Mouse (Mus musculus) limb, embryonic 12.5 days (tissue): ENCODE measurements around the gene Mgat4c. TPM values are rescaled to one million over a fixed set of nuclear protein-coding genes. Genes with fewer than 3 reads are reported as not detected.

Experiments used
- ATAC-seq: fragments of 200-750 bp; cut with Nextera tagmentation; 2 replicates; pipeline ENCODE4 v1.8.0; 2017; ENCODE audit warnings: low read depth, moderate TSS enrichment; ENCODE audit not compliant: insufficient number of reproducible peaks, insufficient read depth, low FRiP score, low TSS enrichment
- H3K27ac ChIP-seq: fragments of 300-500 bp; sonication (generic); 2 replicates; pipeline ENCODE4 v1.5.1; 2016; ENCODE audit warnings: mild to moderate bottlenecking, moderate library complexity
- H3K27me3 ChIP-seq: fragments of 300-500 bp; sonication (generic); 2 replicates; pipeline ENCODE4 v1.6.1; 2016; ENCODE audit warnings: mild to moderate bottlenecking, moderate library complexity
- H3K36me3 ChIP-seq: fragments of 300-500 bp; sonication (generic); 2 replicates; pipeline ENCODE4 v1.6.1; 2016; ENCODE audit warnings: mild to moderate bottlenecking, moderate library complexity
- H3K4me1 ChIP-seq: fragments of 300-500 bp; sonication (generic); replicated peaks from 2 replicates; pipeline ENCODE4 v1.6.1; 2016
- H3K4me2 ChIP-seq: fragments of 300-500 bp; sonication (generic); 2 replicates; pipeline ENCODE4 v1.6.1; 2016; ENCODE audit warnings: mild to moderate bottlenecking, moderate library complexity
- H3K4me3 ChIP-seq: fragments of 300-500 bp; sonication (generic); replicated peaks from 2 replicates; pipeline ENCODE4 v1.5.1; 2016; ENCODE audit warnings: mild to moderate bottlenecking
- H3K9ac ChIP-seq: fragments of 300-500 bp; sonication (generic); replicated peaks from 2 replicates; pipeline ENCODE4 v1.6.1; 2016; ENCODE audit warnings: mild to moderate bottlenecking, moderate library complexity
- H3K9me3 ChIP-seq: fragments of 300-500 bp; sonication (generic); 2 replicates; pipeline ENCODE4 v1.6.1; 2016; ENCODE audit warnings: mild to moderate bottlenecking, moderate library complexity
- WGBS: fragments of 180-500 bp; shearing (Covaris S2); methylation state at CpG from one replicate; pipeline ENCODE4 v1.1.7; 2016; 5-methylcytosine and 5-hydroxymethylcytosine counted together
- polyA plus RNA-seq: library from polyadenylated mRNA; unstranded; fragments of >200 nt; fragmentation: Nextera tagmentation; extraction: Ambion mirVana; gene quantifications from 2 replicates; pipeline ENCODE4 v1.2.1, GENCODE M21; 2016

Mgat4c gene
- polyA plus RNA-seq = 0.83 and 0.99 TPM in 2 replicates

DNA sequence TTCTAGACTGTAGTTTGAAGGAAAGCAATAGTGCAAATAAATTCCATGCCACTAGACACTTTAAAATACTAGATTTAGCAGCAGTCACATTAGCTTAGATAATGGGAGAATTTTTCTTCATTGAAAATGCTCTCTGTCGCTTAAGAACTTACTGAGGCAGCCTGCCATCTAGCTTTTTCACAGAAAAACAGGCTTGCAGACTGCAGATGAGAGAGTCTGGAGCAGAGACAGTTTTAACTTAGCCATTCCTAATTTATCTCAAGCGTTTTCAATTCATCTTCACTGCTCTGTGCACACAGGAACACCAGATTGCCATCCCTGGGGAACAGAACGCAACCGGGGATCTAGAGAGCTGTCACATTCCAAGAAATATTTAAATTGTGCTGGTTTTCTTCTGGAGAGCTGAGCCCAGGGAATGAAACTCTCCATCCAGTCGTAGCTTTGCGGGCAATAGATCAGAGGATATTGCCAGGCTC, at the start of gene Mgat4c:
Gene Mgat4c (plus strand): TSS at position 51 of the 476 bp plus-strand sequence.
- H3K4me2 ChIP-seq = no peak within 1 kb of the TSS
- no peaks in the 10 kb centered on the region for H3K27me3 ChIP-seq
- no peak within 1 kb of the TSS for H3K4me3 ChIP-seq
- no peaks in the 10 kb centered on the region for H3K36me3 ChIP-seq
- ATAC-seq = no peak
- no peak within 1 kb of the TSS for H3K27ac ChIP-seq
- no peaks in the 10 kb centered on the region for H3K9me3 ChIP-seq
- no peak within 1 kb of the TSS for H3K9ac ChIP-seq
- 74% methylated on average over 6 of the region's 6 CpGs for WGBS
- H3K4me1 ChIP-seq = no peaks in the 10 kb centered on the region

DNA sequence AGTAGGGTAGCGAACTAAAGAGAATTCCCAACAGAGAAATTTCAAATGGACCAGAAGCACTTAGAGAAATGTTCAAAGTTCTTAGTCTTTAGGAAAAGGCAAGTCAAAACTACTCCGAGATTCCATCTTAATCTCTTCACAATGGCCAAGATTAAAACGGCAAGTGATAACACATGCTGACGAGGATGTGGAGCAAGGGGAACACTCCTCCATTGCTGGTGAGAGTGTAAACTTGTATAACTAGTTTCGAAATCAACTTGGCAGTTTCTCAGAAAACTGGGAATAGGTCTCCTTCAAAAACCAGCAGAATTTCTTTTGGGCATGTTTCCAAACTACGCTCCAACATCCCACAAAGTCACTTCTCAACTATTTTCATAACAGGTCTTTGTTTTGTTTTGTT, 46.0 kb upstream of the Mgat4c start:
- no peaks in the 10 kb centered on the region for H3K4me1 ChIP-seq
- H3K36me3 ChIP-seq = no peaks in the 10 kb centered on the region
- WGBS = 89% methylated on average over 6 of the region's 6 CpGs
- no peaks in the 10 kb centered on the region for H3K9me3 ChIP-seq
- no peak overlapping the region for H3K4me2 ChIP-seq
- H3K27me3 ChIP-seq = no peaks in the 10 kb centered on the region
- no peak overlapping the region for H3K27ac ChIP-seq
- H3K4me3 ChIP-seq = no peak overlapping the region
- no peak overlapping the region for H3K9ac ChIP-seq
- ATAC-seq = no peak

DNA sequence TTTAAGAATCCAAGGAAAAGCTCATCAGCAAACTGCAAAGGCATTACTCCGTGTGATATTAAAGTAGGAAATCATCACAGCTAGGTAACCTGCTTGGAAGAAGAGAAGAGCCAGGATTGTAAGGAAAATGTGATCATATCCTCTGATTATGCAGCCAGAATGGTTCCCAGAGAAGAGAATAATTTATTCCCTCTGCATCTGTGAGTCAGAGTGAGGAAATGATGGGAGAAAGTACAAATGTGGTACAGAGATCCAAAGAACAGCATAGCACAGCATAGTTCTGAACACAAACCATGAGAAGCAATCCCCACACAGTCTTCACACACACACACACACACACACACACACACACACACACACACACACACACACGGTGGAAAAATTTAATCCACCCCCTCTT, 40.2 kb upstream of the Mgat4c start:
- no peaks in the 10 kb centered on the region for H3K36me3 ChIP-seq
- WGBS = 79% methylated on average over 2 of the region's 2 CpGs
- H3K9me3 ChIP-seq = no peaks in the 10 kb centered on the region
- H3K27ac ChIP-seq = no peak overlapping the region
- no peak overlapping the region for H3K4me3 ChIP-seq
- no peaks in the 10 kb centered on the region for H3K4me1 ChIP-seq
- no peak for ATAC-seq
- no peaks in the 10 kb centered on the region for H3K27me3 ChIP-seq
- no peak overlapping the region for H3K9ac ChIP-seq
- no peak overlapping the region for H3K4me2 ChIP-seq

DNA sequence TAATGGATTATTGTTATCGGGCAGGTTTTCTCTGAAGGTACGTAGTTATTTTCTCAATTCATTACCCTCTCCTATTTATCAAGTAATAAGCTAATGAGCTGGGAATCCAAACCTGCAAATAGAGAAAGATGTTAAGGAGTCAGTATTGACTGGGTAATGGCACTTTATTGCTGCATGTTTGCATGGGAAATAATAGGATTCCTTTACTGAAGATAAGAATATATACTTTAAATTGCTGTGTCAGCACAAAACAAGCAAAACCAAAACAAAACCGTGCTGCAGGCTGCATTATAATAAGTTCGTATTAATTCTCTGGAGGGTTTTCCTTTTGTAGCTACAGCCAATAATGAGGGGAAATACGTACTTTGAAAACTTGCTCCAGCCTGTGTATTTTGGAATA, 627 bp downstream of the Mgat4c start:
- no peak overlapping the region for H3K9ac ChIP-seq
- 79% methylated on average over 5 of the region's 5 CpGs for WGBS

DNA sequence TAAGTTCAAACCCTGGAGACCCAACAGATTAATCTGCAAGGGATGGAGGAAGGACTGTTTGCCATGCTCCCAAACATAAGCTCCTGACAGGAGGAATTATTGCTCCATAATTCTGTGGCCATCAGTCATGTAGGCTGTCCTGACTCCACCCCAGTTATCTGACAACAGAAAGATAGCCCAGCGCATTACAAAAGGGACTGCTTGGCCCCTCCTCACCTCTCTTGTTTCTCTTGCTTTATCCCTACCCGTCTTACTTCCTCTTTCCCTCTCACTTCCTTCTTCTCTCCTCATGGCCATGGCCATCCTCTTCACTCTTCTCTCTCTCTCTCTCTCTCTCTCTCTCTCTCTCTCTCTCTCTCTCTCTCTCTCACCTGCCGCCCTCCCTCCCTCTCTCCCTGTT, 80.5 kb downstream of the Mgat4c start:
- ATAC-seq = no peak
- no peaks in the 10 kb centered on the region for H3K36me3 ChIP-seq
- H3K9ac ChIP-seq = no peak overlapping the region
- H3K4me2 ChIP-seq = no peak overlapping the region
- H3K4me3 ChIP-seq = no peak overlapping the region
- H3K27me3 ChIP-seq = no peaks in the 10 kb centered on the region
- H3K27ac ChIP-seq = no peak overlapping the region
- no peaks in the 10 kb centered on the region for H3K4me1 ChIP-seq
- H3K9me3 ChIP-seq = no peaks in the 10 kb centered on the region
- 82% methylated on average over 3 of the region's 3 CpGs for WGBS

More for the DNA sequence above, 627 bp downstream of the Mgat4c start:
- Histone ChIP-seq H3K36me3 (no peaks in the 10 kb centered on the region), H3K4me1 (no peaks in the 10 kb centered on the region), H3K9me3 (no peaks in the 10 kb centered on the region), H3K27me3 (no peaks in the 10 kb centered on the region), H3K27ac (no peak overlapping the region), H3K4me3 (no peak overlapping the region), H3K4me2 (no peak overlapping the region)
- no peak for ATAC-seq

DNA sequence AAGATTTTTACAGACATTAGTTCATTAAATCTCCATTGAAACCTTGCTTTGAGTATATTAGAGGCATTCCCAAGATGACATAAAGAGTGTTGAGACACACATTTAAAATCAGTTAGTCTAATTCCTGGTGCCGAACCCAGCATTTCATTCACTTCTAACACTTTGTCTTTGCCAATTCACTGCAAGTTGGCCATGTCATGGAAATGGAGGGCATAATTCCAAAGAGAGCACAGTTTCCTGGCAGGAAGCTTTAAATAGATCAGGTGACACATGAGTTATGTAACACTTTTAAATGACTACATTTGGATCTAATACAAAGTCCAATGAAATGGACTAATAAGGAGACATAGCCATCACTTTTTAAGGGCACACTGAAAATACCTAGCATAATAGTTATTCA, 89.4 kb downstream of the Mgat4c start:
- Histone ChIP-seq H3K9ac (no peak overlapping the region), H3K4me2 (no peak overlapping the region), H3K27ac (no peak overlapping the region), H3K4me3 (no peak overlapping the region), H3K4me1 (no peaks in the 10 kb centered on the region), H3K27me3 (no peaks in the 10 kb centered on the region), H3K36me3 (no peaks in the 10 kb centered on the region), H3K9me3 (no peaks in the 10 kb centered on the region)
- no peak for ATAC-seq
- 59% methylated on average over 1 of the region's 1 CpGs for WGBS

DNA sequence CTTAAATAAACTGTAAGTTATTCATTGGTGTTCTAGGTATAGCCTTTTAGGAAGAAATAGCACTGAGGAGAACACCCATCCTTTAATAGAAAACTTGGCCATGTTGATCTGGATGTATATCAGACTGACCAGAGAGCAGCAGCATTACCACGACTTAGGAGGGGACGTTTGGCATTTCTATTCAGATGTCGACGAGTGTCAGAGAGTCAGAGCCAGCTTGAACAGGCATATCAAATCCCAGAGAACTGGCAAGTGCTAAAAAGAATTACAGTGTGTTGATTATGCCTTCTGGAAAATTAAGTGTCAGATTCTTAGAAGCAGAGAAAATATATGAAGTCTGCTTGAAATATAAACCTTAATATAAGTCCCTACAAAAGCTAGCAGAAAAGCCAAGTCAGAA, 89.9 kb downstream of the Mgat4c start:
- H3K9me3 ChIP-seq = no peaks in the 10 kb centered on the region
- no peaks in the 10 kb centered on the region for H3K27me3 ChIP-seq
- H3K27ac ChIP-seq = no peak overlapping the region
- 63% methylated on average over 4 of the region's 4 CpGs for WGBS
- no peak for ATAC-seq
- no peak overlapping the region for H3K4me3 ChIP-seq
- no peaks in the 10 kb centered on the region for H3K36me3 ChIP-seq
- H3K4me2 ChIP-seq = no peak overlapping the region
- H3K9ac ChIP-seq = no peak overlapping the region
- H3K4me1 ChIP-seq = no peaks in the 10 kb centered on the region

DNA sequence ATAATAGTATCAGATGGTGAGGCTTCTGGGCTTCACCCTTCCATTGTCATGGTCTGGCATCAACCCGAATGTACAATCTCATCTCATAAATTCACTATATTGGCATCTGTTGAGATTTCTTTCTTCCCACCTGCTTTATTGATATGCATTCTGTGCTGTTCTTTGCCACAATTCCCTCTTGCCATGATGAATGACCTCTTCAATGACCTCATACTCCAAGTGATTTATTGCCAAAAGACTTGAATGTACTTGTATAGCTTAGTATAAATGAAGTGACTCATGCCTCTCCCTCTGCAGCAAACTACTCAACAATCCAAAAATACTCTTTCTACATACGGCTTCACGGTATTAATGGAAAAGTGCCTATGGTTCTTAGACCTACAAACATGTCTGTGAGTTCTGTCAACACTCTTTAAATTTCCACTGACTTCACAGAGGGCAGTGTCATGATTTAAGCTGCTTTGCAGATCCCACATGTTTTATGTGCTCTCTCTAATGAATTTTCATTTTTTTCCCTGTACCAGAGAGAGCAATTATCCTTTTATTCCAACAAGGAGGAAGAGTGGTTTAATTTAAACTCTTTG, 102.0 kb downstream of the Mgat4c start:
- Histone ChIP-seq H3K27ac (no peak overlapping the region), H3K27me3 (no peaks in the 10 kb centered on the region), H3K36me3 (no peaks in the 10 kb centered on the region), H3K9me3 (no peaks in the 10 kb centered on the region), H3K4me2 (no peak overlapping the region), H3K9ac (no peak overlapping the region), H3K4me3 (no peak overlapping the region), H3K4me1 (no peaks in the 10 kb centered on the region)
- no peak for ATAC-seq
- WGBS = 29% methylated on average over 3 of the region's 3 CpGs

DNA sequence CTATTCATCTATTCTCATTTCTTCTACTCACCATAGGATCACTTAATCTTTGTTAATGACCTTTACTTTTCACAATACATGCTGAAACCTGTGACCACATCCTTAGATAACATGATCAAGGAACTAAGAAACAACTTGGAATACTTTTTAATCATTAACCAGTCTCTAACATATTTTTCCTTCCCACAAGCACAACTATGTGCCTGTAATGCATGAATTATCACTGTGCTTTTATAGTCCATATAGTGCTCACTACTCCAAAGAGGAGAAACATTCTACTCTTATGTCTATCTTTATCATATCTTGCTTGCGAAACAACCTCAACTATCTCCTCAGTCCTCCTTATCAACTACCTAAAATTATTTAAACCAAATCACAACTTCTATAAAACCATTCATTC, 114.2 kb downstream of the Mgat4c start:
- Histone ChIP-seq H3K4me2 (no peak overlapping the region), H3K9ac (no peak overlapping the region), H3K4me3 (no peak overlapping the region), H3K9me3 (no peaks in the 10 kb centered on the region), H3K27me3 (no peaks in the 10 kb centered on the region), H3K4me1 (no peaks in the 10 kb centered on the region), H3K36me3 (no peaks in the 10 kb centered on the region), H3K27ac (no peak overlapping the region)
- no peak for ATAC-seq
- 90% methylated on average over 1 of the region's 1 CpGs for whole genome bisulfite sequencing

DNA sequence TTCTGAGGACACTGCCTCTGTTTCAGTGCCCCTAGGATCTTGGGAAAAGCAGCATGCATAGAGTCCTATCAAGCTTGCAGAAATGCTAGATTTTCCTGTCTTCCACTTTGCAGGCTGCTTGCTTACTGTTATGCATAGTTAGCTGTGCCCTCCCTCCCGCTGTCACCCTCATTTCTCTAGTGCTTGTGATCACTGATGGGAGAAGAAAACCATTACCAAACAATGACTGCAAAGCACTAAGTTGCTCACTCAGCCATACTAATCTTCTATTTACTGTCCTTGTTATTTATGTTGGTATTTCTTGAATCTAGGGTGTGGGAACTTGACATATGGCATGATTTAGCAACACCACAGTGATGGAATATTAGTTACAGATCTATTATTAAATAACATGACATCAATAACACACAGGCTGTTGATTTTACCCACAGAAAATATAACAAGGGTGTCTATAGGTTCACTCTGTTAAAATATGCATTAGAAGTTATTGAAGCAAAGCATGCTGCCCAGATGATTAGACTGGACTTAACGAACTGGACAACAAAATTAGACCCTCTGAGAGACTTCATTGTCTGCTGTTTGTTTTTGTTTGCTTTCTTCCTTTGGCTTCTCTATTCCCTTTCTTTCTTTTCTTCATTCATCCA, 117.7 kb downstream of the Mgat4c start:
- Histone ChIP-seq H3K9ac (no peak overlapping the region), H3K4me3 (no peak overlapping the region), H3K4me2 (no peak overlapping the region), H3K9me3 (no peaks in the 10 kb centered on the region), H3K27me3 (no peaks in the 10 kb centered on the region), H3K27ac (no peak overlapping the region), H3K36me3 (no peaks in the 10 kb centered on the region), H3K4me1 (no peaks in the 10 kb centered on the region)
- ATAC-seq = no peak
- 76% methylated on average over 2 of the region's 2 CpGs for WGBS

DNA sequence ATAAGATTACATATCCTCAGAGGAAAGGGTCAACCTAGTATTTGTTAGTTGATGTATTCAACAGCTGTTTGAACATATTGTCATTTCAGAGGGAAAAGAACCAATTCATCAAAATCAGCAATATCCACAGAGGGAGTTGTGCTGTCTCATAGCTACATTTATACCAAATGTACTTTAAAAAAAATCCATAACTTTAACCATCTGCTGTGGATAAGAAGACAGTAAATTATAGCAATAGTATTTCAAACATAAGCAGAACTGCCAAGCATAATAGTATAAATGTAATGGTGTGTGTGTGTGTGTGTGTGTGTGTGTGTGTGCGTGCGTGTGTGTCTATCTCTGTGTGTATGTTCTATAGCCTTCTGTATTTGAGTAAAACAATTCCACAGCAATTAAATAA, 127.5 kb downstream of the Mgat4c start:
- H3K9ac ChIP-seq = no peak overlapping the region
- no peaks in the 10 kb centered on the region for H3K9me3 ChIP-seq
- no peaks in the 10 kb centered on the region for H3K36me3 ChIP-seq
- 83% methylated on average over 2 of the region's 2 CpGs for WGBS
- no peak overlapping the region for H3K27ac ChIP-seq
- no peak overlapping the region for H3K4me3 ChIP-seq
- ATAC-seq = no peak
- H3K27me3 ChIP-seq = no peaks in the 10 kb centered on the region
- no peak overlapping the region for H3K4me2 ChIP-seq
- H3K4me1 ChIP-seq = no peaks in the 10 kb centered on the region

DNA sequence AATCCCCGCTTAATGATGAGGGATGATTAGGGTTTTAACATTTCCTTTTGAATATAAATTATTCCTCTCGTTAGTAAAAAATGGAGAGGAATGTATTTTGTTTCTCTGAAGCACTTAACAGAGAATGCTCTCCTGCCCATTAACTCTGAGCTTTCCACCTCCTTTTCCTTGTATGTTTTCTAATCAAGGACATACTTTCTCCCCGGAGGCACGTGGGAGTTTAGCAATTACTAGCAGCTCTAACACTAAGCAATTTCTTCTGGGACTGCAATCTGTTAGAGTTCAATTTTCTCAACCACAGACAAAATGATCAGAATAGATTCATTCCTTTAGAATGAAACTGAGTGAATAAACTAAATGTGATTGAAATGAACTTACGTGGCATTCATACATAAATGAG, 135.6 kb downstream of the Mgat4c start:
- Histone ChIP-seq H3K4me3 (no peak overlapping the region), H3K9ac (no peak overlapping the region), H3K27me3 (no peaks in the 10 kb centered on the region), H3K9me3 (no peaks in the 10 kb centered on the region), H3K27ac (no peak overlapping the region), H3K36me3 (no peaks in the 10 kb centered on the region), H3K4me2 (no peak overlapping the region), H3K4me1 (no peaks in the 10 kb centered on the region)
- ATAC-seq = no peak
- 47% methylated on average over 5 of the region's 5 CpGs for WGBS
